In the genomic region with DNA sequence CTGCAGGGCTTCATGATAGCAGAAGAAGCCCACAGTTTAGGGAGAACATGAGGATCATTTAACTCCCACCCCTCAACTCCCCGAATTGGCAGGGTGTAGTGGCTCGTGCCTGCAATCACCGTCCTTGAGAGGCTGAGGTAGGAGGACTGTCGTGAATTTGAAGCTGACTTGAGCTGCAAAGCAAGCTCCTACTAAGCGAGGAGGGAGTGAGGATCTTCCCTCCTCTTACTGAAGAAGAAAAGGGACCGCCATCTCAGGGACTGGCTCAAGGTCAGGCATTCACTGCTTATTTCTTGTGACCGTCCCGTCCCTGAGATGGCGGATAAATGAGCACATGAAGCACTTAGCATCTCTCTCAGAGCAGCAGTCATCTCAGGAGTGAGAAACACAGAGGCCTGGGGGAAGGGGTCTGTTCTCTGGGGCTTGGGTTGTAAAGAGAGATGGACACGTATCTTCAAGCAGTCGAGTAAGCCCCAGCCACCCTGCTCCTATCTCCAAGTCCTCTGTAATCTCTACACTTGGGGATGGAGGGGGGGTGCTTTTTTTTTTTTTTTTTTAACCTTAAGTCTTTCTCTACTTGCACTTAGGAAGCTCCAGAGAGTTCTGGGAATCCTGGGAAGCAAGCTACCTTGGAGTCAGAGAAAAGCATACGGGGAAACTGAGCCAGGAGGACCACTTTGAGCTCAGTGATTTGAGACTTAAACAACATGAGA, we compare ENCODE assay signal across 9 mouse cellular contexts. TPM values are rescaled to one million over a fixed set of nuclear protein-coding genes. Genes with fewer than 3 reads are reported as not detected.
A peak's percentile ranks its signal among the peaks of the same experiment; 100 is the strongest.
DNase-seq lines count a peak whose midpoint lies in the region; ATAC-seq lines count a peak whose summit lies in the region.
"Had no signal": no experiment of that assay in that cellular context is flagged by ENCODE, and none has a peak within 500 bp of the region (broad histone marks: within the 10 kb centered on the region; RNA-seq: fewer than 3 reads in every experiment).

No protein-coding gene starts in this region.

- ATAC-seq in heart, embryonic 16.5 days (replicated peaks; ENCODE audit: extremely low read depth, insufficient read depth, low FRiP score) = no peak
- no peak; the same call in 1 of the 2 replicates for ATAC-seq in hindbrain, embryonic 12.5 days (ENCODE audit: low FRiP score)
- ATAC-seq in midbrain, embryonic 12.5 days (ENCODE audit: low FRiP score, low read depth) = no peak

- peaks cover 57% of the 10 kb centered on the region for H3K4me1 ChIP-seq in heart, embryonic 16.5 days (ENCODE audit: control insufficient read depth, insufficient read depth, low read length)
- H3K4me1 ChIP-seq in hindbrain, embryonic 12.5 days = peaks cover 42% of the 10 kb centered on the region
- peaks cover 39% of the 10 kb centered on the region for H3K4me1 ChIP-seq in midbrain, embryonic 12.5 days

- 29% methylated on average over 12 of the region's 12 CpGs for WGBS in heart, embryonic 16.5 days
- 52% methylated on average over 12 of the region's 12 CpGs for WGBS in hindbrain, embryonic 12.5 days
- WGBS in midbrain, embryonic 12.5 days = 53% methylated on average over 12 of the region's 12 CpGs

- intact Hi-C loops in heart, postnatal 10 days (cut with DNase I) = no loop called here

- peak overlapping the region; percentile 73 for H3K9ac ChIP-seq in heart, embryonic 16.5 days (ENCODE audit: low read length)
- H3K9ac ChIP-seq in hindbrain, embryonic 12.5 days = no peak overlapping the region
- no peak overlapping the region for H3K9ac ChIP-seq in midbrain, embryonic 12.5 days (replicated peaks)

- H3K9me3 ChIP-seq in heart, embryonic 16.5 days (replicated peaks; ENCODE audit: control insufficient read depth, low read length) = no peaks in the 10 kb centered on the region
- no peaks in the 10 kb centered on the region for H3K9me3 ChIP-seq in hindbrain, embryonic 12.5 days (replicated peaks)
- H3K9me3 ChIP-seq in midbrain, embryonic 12.5 days = no peaks in the 10 kb centered on the region
- H3K9me3 ChIP-seq: G1E had no signal

- H3K27ac ChIP-seq in heart, embryonic 16.5 days (ENCODE audit: low read length) = peak overlapping the region; percentile 98
- H3K27ac ChIP-seq in hindbrain, embryonic 12.5 days = peak overlapping the region; percentile 72
- H3K27ac ChIP-seq in midbrain, embryonic 12.5 days (replicated peaks) = peak overlapping the region; percentile 73; the same call in 1 of the 2 replicates

- H3K27me3 ChIP-seq in heart, embryonic 16.5 days (ENCODE audit: control insufficient read depth, insufficient read depth, low read length) = no peaks in the 10 kb centered on the region
- no peaks in the 10 kb centered on the region for H3K27me3 ChIP-seq in hindbrain, embryonic 12.5 days
- H3K27me3 ChIP-seq in midbrain, embryonic 12.5 days = peaks cover 11% of the 10 kb centered on the region; the same call in 1 of the 2 replicates

- DNase-seq in heart, postnatal 10 days = no peak
- DNase-seq in MN1 (ENCODE audit: low spot score) = peak; percentile 40
- DNase-seq in right cerebral cortex, adult 18-20 months = no peak
- DNase-seq in urinary bladder, adult 2 months (ENCODE audit: low spot score) = no peak
- DNase-seq in adrenal gland, adult 18-20 months (ENCODE audit: low spot score in 2 of 2) = no peak

- H3K36me3 ChIP-seq in heart, embryonic 16.5 days (ENCODE audit: control insufficient read depth, insufficient read depth) = peaks cover 3% of the 10 kb centered on the region; the same call in 1 of the 2 replicates
- no peaks in the 10 kb centered on the region for H3K36me3 ChIP-seq in hindbrain, embryonic 12.5 days
- H3K36me3 ChIP-seq in midbrain, embryonic 12.5 days = no peaks in the 10 kb centered on the region

- H3K4me3 ChIP-seq in heart, embryonic 16.5 days (ENCODE audit: low read length) = peak overlapping the region; percentile 61
- H3K4me3 ChIP-seq in hindbrain, embryonic 12.5 days = no peak overlapping the region
- H3K4me3 ChIP-seq in midbrain, embryonic 12.5 days = no peak overlapping the region

- H3K4me2 ChIP-seq in heart, embryonic 16.5 days (ENCODE audit: low read depth, low read length) = peak overlapping the region; percentile 90
- H3K4me2 ChIP-seq in hindbrain, embryonic 12.5 days (replicated peaks) = peak overlapping the region; percentile 62
- peak overlapping the region; percentile 73; the same call in 1 of the 2 replicates for H3K4me2 ChIP-seq in midbrain, embryonic 12.5 days (replicated peaks)

RNA-seq across cellular contexts. Expression of gene Nr1d1, which starts 1.1 kb away (rescaled TPM):
- 7.0 and 8.2 TPM in 2 replicates for polyA plus RNA-seq in heart, embryonic 16.5 days (2015; fragmentation: Nextera tagmentation; extraction: Ambion mirVana)
- total RNA-seq in heart, postnatal 10 days (2021) = 10 to 100 TPM; 31.1 to 32.7 TPM
- polyA plus RNA-seq in hindbrain, embryonic 12.5 days (2016; fragmentation: Nextera tagmentation; extraction: Ambion mirVana) = 1.2 and 1.3 TPM in 2 replicates
- polyA plus RNA-seq in midbrain, embryonic 12.5 days (2016; fragmentation: Nextera tagmentation; extraction: Ambion mirVana) = 1.2 and 1.5 TPM in 2 replicates
- polyA plus RNA-seq in urinary bladder, adult 2 months (2012; rRNA removed) = 119 and 219 TPM in 2 replicates
- total RNA-seq in adrenal gland, adult 18-20 months (2021) = 100 to 1,000 TPM; 226 to 232 TPM

RNA-seq across cellular contexts. Expression of gene Msl1, which starts 19.1 kb away (rescaled TPM):
- polyA plus RNA-seq in heart, embryonic 16.5 days (2015; fragmentation: Nextera tagmentation; extraction: Ambion mirVana) = 15.2 and 15.5 TPM in 2 replicates
- total RNA-seq in heart, postnatal 10 days (2021) = 10 to 100 TPM; 70.3 to 83.4 TPM
- polyA plus RNA-seq in hindbrain, embryonic 12.5 days (2016; fragmentation: Nextera tagmentation; extraction: Ambion mirVana) = 38.8 and 40.4 TPM in 2 replicates
- 38.6 and 42.4 TPM in 2 replicates for polyA plus RNA-seq in midbrain, embryonic 12.5 days (2016; fragmentation: Nextera tagmentation; extraction: Ambion mirVana)
- polyA plus RNA-seq in urinary bladder, adult 2 months (2012; rRNA removed) = 57.0 and 58.7 TPM in 2 replicates
- 10 to 100 TPM; 82.3 to 97.4 TPM for total RNA-seq in adrenal gland, adult 18-20 months (2021)

RNA-seq across cellular contexts. Expression of gene Casc3, which starts 28.5 kb away (rescaled TPM):
- polyA plus RNA-seq in heart, embryonic 16.5 days (2015; fragmentation: Nextera tagmentation; extraction: Ambion mirVana) = 23.4 and 24.0 TPM in 2 replicates
- 10 to 100 TPM; 29.0 to 29.7 TPM for total RNA-seq in heart, postnatal 10 days (2021)
- polyA plus RNA-seq in hindbrain, embryonic 12.5 days (2016; fragmentation: Nextera tagmentation; extraction: Ambion mirVana) = 62.5 and 66.5 TPM in 2 replicates
- 65.5 and 74.2 TPM in 2 replicates for polyA plus RNA-seq in midbrain, embryonic 12.5 days (2016; fragmentation: Nextera tagmentation; extraction: Ambion mirVana)
- 24.7 and 29.5 TPM in 2 replicates for polyA plus RNA-seq in urinary bladder, adult 2 months (2012; rRNA removed)
- total RNA-seq in adrenal gland, adult 18-20 months (2021) = 10 to 100 TPM; 36.8 to 41.9 TPM

RNA-seq across cellular contexts. Expression of gene Thra, which starts 35.8 kb away (rescaled TPM):
- polyA plus RNA-seq in heart, embryonic 16.5 days (2015; fragmentation: Nextera tagmentation; extraction: Ambion mirVana) = 37.5 and 40.2 TPM in 2 replicates
- 100 to 1,000 TPM; 172 to 190 TPM for total RNA-seq in heart, postnatal 10 days (2021)
- polyA plus RNA-seq in hindbrain, embryonic 12.5 days (2016; fragmentation: Nextera tagmentation; extraction: Ambion mirVana) = 67.2 and 68.4 TPM in 2 replicates
- polyA plus RNA-seq in midbrain, embryonic 12.5 days (2016; fragmentation: Nextera tagmentation; extraction: Ambion mirVana) = 45.3 and 47.6 TPM in 2 replicates
- polyA plus RNA-seq in urinary bladder, adult 2 months (2012; rRNA removed) = 62.2 and 88.1 TPM in 2 replicates
- 10 to 100 TPM; 90.2 to 91.0 TPM for total RNA-seq in adrenal gland, adult 18-20 months (2021)

RNA-seq across cellular contexts. Expression of gene Med24, which starts 47.0 kb away (rescaled TPM):
- polyA plus RNA-seq in heart, embryonic 16.5 days (2015; fragmentation: Nextera tagmentation; extraction: Ambion mirVana) = 36.8 and 40.3 TPM in 2 replicates
- 10 to 100 TPM; 44.9 to 52.1 TPM for total RNA-seq in heart, postnatal 10 days (2021)
- polyA plus RNA-seq in hindbrain, embryonic 12.5 days (2016; fragmentation: Nextera tagmentation; extraction: Ambion mirVana) = 85.0 and 86.9 TPM in 2 replicates
- 96.5 and 97.7 TPM in 2 replicates for polyA plus RNA-seq in midbrain, embryonic 12.5 days (2016; fragmentation: Nextera tagmentation; extraction: Ambion mirVana)
- polyA plus RNA-seq in urinary bladder, adult 2 months (2012; rRNA removed) = 29.6 and 32.8 TPM in 2 replicates
- 10 to 100 TPM; 46.1 to 49.2 TPM for total RNA-seq in adrenal gland, adult 18-20 months (2021)

Comparison
In these comparisons a context has a peak if more than half of its experiments do, and no peak if none do; other contexts are left out.
1. RNA of gene Nr1d1, which starts 1.1 kb away (polyA plus RNA-seq): 119 to 219 TPM in urinary bladder, adult 2 months; 7.0 to 8.2 TPM in heart, embryonic 16.5 days, 1.2 to 1.5 TPM in midbrain, embryonic 12.5 days and 1.2 to 1.3 TPM in hindbrain, embryonic 12.5 days; every median in the first group is over 10 times any median in the second.
2. Peak in every context shown above with its lines, with median percentiles within 50 percentile points of each other: H3K27ac ChIP-seq and H3K4me2 ChIP-seq.